Mouse (Mus musculus) macrophage (primary cell): ENCODE results near the gene Man1a. TPM values are rescaled to one million over a fixed set of nuclear protein-coding genes. Genes with fewer than 3 reads are reported as not detected.

Source experiments
- H3K27ac ChIP-seq: fragments of 350-480 bp; formaldehyde crosslinking; 2 replicates; pipeline ENCODE4 v1.9.0; 2021
- H3K36me3 ChIP-seq: fragments of 350-480 bp; formaldehyde crosslinking; 2 replicates; pipeline ENCODE4 v1.9.0; 2021; ENCODE audit errors: inconsistent target
- H3K4me3 ChIP-seq: fragments of 350-480 bp; formaldehyde crosslinking; 2 replicates; pipeline ENCODE4 v1.9.0; 2021; ENCODE audit errors: inconsistent target
- H3K79me2 ChIP-seq: fragments of 350-480 bp; formaldehyde crosslinking; 2 replicates; pipeline ENCODE4 v1.9.0; 2021; ENCODE audit errors: inconsistent target
- WGBS: methylation state at CpG from one replicate; pipeline ENCODE4 v1.1.7; 2026; ENCODE audit warnings: inconsistent platforms; ENCODE audit not compliant: missing documents; 5-methylcytosine and 5-hydroxymethylcytosine counted together
- polyA plus RNA-seq: library from polyadenylated mRNA; stranded (reverse); fragments of 250-400 nt; gene quantifications from 3 replicates; pipeline ENCODE4 v1.2.4, GENCODE M21; 2018; ENCODE audit warnings: inconsistent platforms

Gene Man1a
- polyA plus RNA-seq, 1 experiment from 2014 or later = 79.4 TPM

GRCm38 (mm10) chr10:53941597-53941996 is 134.8 kb downstream of the Man1a start:
- no peaks in the 10 kb centered on the region for H3K36me3 ChIP-seq
- whole genome bisulfite sequencing = 57% methylated on average over 7 of the region's 7 CpGs
- no peaks in the 10 kb centered on the region for H3K79me2 ChIP-seq
- H3K4me3 ChIP-seq = no peak overlapping the region
- no peak overlapping the region for H3K27ac ChIP-seq

GRCm38 (mm10) chr10:53938199-53938598 is 138.2 kb downstream of the Man1a start:
- Histone ChIP-seq H3K4me3 (no peak overlapping the region), H3K36me3 (peaks cover 19% of the 10 kb centered on the region), H3K27ac (no peak overlapping the region), H3K79me2 (no peaks in the 10 kb centered on the region)
- WGBS = 86% methylated on average over 3 of the region's 3 CpGs

DNA sequence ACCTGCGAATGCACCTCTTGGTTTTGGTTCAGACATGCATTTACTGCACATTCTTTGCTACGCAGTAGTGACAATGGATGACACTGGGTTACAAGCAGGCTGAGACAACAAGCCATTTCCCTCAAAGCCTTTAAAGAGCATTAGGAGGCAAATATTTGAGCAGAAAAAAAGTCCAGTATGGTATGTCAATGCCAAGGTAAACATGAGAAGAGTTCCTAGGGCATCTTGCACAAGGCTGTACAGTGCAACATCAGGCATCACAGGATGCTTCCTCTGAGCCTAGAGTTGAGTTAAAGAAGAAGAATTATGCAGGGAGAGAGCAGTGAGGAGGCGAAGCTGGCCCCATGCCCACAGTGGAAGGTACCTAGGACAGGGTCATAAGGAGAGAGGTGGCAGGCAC is 140.3 kb downstream of the Man1a start:
- 91% methylated on average over 3 of the region's 3 CpGs for WGBS
- no peak overlapping the region for H3K27ac ChIP-seq
- peaks cover 39% of the 10 kb centered on the region for H3K36me3 ChIP-seq

DNA sequence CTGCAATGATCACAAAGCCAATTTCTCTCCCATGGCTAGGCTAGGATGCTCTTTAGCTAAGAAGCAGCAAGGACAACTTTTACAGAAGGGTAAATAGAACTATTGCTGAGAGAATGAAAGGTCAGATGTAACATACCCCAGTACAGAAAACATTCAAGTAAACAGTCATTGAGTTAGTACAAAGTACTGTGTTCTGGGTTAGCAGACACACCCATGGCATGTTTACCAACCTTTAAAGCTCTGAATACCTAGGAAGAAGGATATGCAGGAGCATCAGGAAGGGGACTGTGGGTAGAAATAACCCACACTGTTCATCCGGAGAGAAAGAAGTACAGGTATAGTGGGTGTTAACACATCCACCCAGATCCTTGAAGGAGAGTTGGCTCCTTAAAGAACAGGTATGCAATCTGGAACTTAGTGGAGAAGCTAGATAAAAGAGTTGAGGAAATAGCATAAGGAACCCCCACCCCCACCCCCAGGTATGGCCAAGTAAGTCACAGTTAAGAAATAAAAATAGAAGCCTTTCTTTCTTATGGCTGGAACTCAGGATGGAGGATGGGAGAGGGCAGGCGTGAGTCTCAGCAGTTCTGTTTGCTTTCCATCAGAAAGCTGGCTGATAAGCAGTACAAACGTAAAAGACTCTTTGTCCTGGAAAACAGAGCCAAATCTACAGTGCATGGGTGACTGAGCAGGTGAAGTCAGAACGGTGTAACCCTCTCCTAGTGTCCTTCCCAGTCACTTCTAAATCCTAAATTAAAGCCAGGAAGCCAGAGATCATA is 146.5 kb downstream of the Man1a start:
- Histone ChIP-seq H3K79me2 (no peaks in the 10 kb centered on the region), H3K27ac (no peak overlapping the region), H3K36me3 (peaks cover 37% of the 10 kb centered on the region), H3K4me3 (no peak overlapping the region)
- 90% methylated on average over 4 of the region's 4 CpGs for WGBS

More for the DNA sequence above, 140.3 kb downstream of the Man1a start:
- H3K79me2 ChIP-seq = no peaks in the 10 kb centered on the region
- H3K4me3 ChIP-seq = no peak overlapping the region

GRCm38 (mm10) chr10:53927904-53928303 is 148.5 kb downstream of the Man1a start:
- Histone ChIP-seq H3K4me3 (no peak overlapping the region), H3K27ac (peak overlapping the region; percentile 84), H3K79me2 (no peaks in the 10 kb centered on the region), H3K36me3 (peaks cover 17% of the 10 kb centered on the region)
- 21% methylated on average over 5 of the region's 5 CpGs for WGBS

DNA sequence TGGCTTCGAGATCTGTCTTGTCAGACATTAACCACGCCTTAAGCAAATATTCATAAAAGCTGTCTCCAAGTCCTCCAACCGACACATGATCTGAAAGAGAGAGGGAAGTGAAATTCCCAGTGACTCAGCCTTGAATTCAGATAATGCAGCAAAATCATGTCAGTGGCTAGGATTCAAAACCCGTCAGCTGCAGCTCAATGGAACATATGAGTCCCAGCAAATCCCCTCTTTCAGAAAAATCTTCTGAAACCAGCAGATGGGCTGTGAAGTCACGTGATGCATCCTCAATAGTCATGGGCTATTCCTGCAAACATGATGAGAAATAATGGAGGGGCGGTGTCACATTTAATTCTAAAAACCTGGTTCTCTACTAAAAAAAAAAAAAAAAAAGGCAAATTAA is 151.0 kb downstream of the Man1a start:
- H3K4me3 ChIP-seq = no peak overlapping the region
- H3K36me3 ChIP-seq = no peaks in the 10 kb centered on the region; the same call in 1 of the 2 replicates
- H3K27ac ChIP-seq = peak overlapping the region; percentile 79
- no peaks in the 10 kb centered on the region for H3K79me2 ChIP-seq
- 29% methylated on average over 5 of the region's 6 CpGs for WGBS

GRCm38 (mm10) chr10:53922236-53922635 is 154.2 kb downstream of the Man1a start:
- Histone ChIP-seq H3K27ac (no peak overlapping the region), H3K79me2 (no peaks in the 10 kb centered on the region), H3K4me3 (no peak overlapping the region), H3K36me3 (peaks cover 29% of the 10 kb centered on the region; the same call in 1 of the 2 replicates)
- 94% methylated on average over 2 of the region's 3 CpGs for WGBS

DNA sequence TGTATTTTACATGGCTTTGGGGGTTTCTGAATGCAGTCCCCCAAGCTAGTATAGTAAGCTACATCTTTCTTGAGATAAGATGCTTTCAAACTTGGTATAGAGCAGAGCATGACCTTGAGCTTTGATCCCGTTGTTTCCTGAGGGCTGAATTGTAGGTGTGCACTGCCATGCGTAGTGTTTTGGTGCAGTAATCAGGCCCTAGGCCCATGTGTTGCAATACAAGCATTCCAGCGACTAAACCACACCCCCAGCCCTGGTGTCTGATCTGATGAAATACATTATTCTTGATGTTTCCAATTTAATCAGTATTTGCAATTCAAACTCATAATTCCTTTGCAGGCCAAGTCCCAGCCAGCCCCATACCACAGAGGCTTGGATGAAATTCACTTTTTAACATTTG is 158.9 kb downstream of the Man1a start:
- Histone ChIP-seq H3K36me3 (peaks cover 39% of the 10 kb centered on the region), H3K79me2 (no peaks in the 10 kb centered on the region), H3K27ac (no peak overlapping the region), H3K4me3 (no peak overlapping the region)
- WGBS = 81% methylated on average over 3 of the region's 3 CpGs

DNA sequence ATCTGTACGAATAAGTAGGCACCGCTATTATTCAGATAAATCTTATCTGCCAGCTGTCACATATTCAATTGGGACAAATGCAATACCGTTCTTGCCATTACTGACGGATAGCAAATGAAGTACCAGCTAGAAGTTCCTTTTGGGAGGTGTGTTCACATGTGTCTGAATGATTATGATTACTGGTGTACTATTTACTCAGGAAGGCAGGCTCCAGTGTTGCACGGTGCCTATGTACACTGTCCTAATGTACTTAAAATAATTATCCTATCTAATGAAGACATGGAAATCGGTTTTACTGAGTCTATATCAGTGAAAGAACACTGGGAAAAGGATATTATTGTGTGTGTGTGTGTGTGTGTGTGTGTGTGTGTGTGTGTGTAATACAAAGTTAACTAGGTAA is 160.7 kb downstream of the Man1a start:
- H3K27ac ChIP-seq = no peak overlapping the region
- WGBS = 98% methylated on average over 6 of the region's 6 CpGs
- H3K4me3 ChIP-seq = no peak overlapping the region
- H3K79me2 ChIP-seq = no peaks in the 10 kb centered on the region
- H3K36me3 ChIP-seq = peaks cover 55% of the 10 kb centered on the region

DNA sequence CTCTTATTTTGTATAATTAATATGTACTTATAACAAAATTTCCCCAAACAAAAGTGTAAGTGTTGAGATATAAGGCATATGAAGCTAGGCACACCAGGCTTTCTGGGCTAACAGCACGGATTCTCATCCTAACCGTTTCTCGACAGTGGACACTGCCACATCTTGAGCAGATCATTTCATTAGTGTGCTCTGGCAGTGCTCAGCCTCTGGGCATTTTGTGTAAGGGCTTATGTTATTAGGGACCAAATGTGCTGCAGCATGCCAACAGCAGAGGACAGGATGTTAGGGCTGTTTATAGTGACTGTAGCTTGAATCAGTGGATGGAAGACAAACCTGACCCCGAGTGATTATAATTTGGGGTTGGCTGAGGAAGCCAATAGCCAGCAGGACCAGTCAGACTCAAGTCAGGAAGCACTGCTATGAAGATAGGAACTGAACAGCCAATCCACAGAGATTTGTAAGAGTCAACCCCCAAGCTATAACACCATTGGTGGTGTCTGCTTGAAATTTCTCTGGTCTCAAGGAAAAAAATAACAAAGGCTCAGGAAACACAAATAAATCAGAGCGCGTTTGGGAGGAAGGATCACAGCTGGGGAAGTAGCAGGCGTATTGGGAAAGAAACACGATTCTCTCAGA is 161.3 kb downstream of the Man1a start:
- Histone ChIP-seq H3K79me2 (no peaks in the 10 kb centered on the region), H3K4me3 (no peak overlapping the region), H3K27ac (no peak overlapping the region), H3K36me3 (peaks cover 59% of the 10 kb centered on the region)
- 95% methylated on average over 8 of the region's 8 CpGs for WGBS

DNA sequence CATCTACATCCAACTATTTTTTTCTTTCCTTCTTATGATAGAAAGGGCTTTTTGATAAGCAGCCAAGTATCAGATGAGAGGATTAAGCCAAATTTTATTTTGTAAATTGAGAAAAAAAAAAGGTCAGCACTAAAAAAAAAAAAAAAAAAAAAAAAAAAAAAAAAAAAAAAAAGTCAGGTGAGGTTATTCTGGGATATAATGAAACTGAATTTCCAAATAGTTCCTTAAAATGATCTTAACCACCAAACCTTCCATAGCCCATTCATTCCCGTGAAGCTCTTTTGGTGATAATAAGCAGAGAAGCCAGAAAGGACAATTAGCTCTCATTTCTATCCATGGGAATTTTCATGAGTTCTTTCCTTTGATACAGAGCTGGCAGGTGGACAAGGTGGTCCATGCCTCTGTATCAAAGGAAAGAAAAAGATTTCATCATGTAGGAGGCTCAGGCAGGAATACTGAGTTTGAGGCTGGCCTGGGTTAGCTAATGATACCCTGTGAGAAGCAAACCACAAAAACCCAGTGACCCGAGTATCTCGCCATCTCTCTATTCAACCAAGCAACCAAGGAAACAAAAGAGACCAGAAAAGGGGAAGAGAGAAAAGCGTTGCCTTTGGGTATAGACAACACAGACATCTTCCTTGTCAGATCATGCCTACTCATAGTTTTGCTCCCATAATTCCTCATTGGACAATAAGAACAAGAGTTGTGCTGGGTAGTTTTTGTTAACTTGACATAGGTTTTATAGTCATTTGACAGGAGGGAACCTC is 162.7 kb downstream of the Man1a start:
- Histone ChIP-seq H3K79me2 (no peaks in the 10 kb centered on the region), H3K4me3 (no peak overlapping the region), H3K36me3 (peaks cover 49% of the 10 kb centered on the region), H3K27ac (no peak overlapping the region)
- 6% methylated on average over 4 of the region's 4 CpGs for WGBS

GRCm38 (mm10) chr10:53889512-53889911 is 186.9 kb downstream of the Man1a start:
- no peaks in the 10 kb centered on the region for H3K36me3 ChIP-seq
- no peaks in the 10 kb centered on the region for H3K79me2 ChIP-seq
- H3K27ac ChIP-seq = no peak overlapping the region
- no peak overlapping the region for H3K4me3 ChIP-seq
- 67% methylated on average over 4 of the region's 4 CpGs for WGBS

GRCm38 (mm10) chr10:53888382-53889110 is 187.9 kb downstream of the Man1a start:
- 3% methylated on average over 8 of the region's 10 CpGs for WGBS
- Histone ChIP-seq H3K27ac (no peak overlapping the region), H3K36me3 (no peaks in the 10 kb centered on the region), H3K79me2 (no peaks in the 10 kb centered on the region), H3K4me3 (peak overlapping the region; percentile 19; the same call in 1 of the 2 replicates)

- Histone ChIP-seq H3K79me2 (no peaks in the 10 kb centered on the region), H3K36me3 (no peaks in the 10 kb centered on the region), H3K4me3 (no peak overlapping the region), H3K27ac (no peak overlapping the region)
- 94% methylated on average over 5 of the region's 5 CpGs for WGBS
These were observed 189.9 kb downstream of the Man1a start for GRCm38 (mm10) chr10:53886475-53886874.
